Mouse (Mus musculus): ENCODE measurements around the gene Zfp282.
"Not testable (repeated sequence)": the region's sequence is repeated elsewhere in the genome, so short reads cannot be mapped to it uniquely, and the experiment has no call there.

The Zfp282 gene

DNA sequence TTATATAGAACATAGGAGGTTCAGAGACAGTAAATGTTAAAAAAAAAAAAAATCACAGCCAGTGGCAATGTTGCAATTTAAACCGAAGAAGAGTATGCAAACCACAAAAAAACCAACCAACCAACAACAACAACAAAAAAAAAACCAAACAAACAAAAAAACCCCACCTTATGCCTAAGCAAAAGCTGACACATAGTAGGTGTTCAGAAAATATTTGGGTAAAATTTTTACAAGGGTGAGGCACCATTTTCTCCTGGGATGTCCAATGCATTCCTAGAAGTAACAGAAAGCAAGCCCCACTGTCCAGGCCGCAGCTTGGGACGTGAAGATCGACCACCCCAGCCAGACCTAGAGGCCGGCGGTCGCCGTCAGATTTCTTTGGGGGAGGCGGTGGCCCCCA is at the start of gene Zfp282:
Zfp282 (plus strand) TSS at position 147 of the 400 bp plus-strand sequence.
- DNase-seq = no peak

DNA sequence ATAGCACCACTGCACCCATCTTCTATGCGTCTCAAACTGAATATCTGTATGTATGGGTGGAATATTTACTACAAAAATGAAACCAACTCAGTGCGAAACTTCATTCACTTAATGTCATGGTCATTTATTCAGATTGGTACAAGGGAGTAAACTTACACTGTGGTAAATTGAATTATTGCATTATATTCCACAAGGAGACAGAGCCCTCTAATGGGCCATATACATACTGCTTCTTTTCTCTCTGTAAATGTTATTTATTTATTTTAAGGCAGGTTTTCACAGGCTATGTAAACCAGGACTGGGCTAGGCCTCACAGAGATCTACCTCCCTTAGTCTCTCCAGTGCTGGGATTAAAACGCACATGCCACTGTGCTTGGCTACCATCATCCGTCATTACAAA is 49.5 kb upstream of the Zfp282 start:
- DNase-seq = no peak

DNA sequence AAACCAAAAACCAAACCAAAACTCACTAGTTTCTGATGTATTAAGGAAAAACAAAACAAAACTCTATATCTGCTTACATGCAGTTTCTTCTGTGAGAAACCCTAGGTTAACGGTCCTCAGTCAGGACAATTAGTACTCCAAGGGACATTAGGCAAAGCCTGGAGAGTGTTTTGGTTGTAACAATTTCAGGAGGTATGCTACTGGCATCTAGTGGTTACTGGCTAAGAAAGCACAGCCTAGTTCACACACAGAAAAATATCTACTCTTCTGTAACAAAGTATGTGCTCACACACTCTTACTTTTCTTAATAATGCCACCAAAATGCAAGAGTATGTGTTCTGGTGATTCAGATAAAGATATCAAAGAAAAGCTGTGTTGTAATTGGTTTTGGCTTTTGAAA is 48.1 kb upstream of the Zfp282 start:
- DNase-seq = no peak

DNA sequence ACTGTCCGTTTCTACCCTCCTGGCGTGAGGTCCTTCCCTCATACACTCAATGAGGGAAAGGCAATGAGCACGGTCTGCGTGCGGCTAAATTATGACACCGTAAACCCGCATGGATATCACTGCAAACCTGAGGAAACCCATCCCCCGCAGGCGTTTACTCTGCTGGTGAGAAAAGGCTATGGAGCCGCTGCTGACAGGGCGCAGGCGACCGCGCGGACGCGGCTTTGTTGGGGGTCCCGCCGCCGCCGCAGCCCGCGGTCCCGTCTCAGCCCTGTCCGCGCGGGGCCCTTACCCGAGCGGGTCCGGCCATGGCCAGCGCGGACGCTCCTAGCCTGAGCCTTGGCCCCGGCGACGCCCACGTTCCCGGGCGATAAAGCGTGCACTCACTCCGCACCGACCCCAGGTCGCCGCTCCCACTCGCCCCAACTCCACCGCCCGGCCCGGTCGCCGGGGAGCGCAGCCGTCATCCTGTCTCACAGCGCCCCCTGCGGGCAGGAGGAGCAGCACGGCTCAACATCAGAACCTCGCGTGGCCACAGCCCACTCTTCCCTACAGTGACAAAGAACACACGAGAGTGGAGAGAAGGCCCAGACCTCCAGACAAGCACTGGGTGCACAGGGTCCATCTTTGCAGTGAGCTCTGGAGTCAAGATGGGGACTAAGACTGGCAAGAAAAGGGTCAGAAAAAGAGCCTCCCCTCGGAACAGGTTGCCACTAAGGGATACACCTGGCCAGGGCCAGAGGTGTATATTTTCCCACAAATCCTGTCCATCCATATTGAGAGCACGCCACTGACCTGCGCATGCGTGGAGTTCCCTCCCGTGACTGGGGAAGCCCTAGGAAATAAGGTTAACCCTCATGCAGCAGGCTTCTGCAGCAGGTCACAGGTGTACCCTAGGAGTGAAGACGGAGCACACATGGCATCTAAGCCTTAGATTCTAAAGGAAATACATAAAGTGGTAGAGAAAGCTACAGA is 46.6 kb upstream of the Zfp282 start, which contains the start of gene Zfp786:
Zfp786 (minus strand) TSS at position 764 of the 975 bp plus-strand sequence.
- peak; percentile 97 to 98 for DNase-seq

DNA sequence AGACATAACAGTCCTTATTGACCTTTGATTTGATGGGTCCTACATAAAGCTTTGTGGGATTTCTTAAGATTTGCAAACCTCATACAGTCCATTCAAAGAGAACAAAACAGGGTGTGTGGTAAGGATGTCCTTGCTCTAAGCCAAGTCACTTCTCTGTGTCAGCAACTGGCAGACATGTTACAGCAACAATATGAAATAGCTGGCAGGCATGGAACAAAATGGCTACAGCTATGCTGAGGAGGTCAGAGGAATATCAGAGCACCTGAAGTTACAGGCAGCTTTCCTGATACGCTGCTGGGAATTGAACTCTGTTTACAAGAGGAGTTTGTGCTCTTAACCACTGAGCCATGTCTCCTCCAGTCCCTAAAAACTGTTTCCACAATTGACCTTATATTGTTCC is 44.8 kb upstream of the Zfp282 start:
- DNase-seq = no peak

DNA sequence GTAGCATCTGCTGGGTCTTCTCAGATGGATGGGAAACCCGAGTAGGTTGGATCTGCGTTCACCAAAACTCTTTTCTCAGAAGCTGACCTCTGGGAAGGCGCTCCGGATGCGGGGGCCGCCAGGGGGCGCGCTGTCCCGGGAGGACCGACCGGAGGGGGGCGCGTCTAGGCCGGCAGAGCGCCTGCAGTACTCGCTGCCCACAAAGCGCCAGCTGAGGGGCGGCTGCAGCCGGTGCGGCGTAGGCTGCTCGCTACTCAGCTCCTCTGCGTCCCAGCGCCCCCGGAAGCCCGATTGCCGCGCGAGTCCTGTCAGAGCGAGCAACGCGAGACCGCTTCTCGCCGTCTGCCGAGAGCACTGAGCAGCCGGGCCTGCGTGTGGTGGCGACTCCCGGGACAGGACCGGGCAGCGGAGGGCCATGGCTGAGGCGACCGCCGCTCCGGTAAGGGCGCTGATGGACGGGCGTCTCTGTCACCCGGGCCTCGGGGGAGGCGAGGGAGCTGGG is 41.5 kb upstream of the Zfp282 start, which contains the start of gene Zfp398:
Zfp398 (plus strand) TSS at position 180 of the 502 bp plus-strand sequence.
- DNase-seq = peak; percentile 96 to 99

DNA sequence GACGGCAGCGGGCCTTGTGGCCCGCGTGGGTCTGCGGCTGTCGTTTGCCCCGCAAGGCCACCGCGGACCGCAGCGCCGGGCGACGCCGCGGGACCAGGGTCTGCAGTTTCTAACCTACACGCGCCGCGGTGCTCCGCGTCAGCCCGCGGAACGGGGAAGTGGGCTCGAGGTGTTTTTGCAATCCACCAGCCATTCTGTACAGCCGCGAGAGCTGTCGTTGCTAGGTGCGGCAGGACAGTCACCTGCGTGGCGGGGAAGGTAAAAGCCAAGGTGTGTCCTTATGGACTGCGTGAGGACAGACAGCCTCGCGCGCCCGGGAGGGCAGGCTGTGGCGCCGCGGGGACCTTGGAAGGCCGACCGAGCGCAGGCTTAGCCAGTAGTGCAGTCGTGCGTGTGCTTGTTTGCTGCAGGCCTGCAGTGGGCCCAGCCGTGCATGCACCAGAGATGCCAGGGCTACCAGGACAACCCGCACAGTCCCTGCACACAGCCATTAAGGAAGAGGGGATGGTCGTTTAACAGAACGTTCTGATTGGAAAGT is 41.0 kb upstream of the Zfp282 start:
- DNase-seq = peak; percentile 65 to 69

DNA sequence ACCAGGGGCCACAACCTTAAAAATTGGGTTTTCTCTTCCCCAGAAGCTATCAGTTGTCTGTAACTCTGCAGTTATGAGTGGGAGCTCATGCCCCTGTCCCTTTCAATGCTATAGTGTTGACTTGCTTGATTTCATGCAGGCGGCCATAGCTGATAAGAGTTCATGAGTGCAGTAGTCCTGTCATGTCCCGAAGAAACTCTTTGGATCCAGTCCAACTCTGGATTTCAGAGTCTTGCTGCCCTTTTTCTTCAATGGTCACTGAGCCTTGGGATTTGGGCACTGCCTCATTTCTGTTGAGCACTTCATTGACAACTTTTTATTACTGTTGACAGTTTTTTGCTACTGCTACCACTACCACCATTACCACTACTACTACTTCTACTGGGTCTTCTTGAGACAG is 39.4 kb upstream of the Zfp282 start:
- DNase-seq = no peak

DNA sequence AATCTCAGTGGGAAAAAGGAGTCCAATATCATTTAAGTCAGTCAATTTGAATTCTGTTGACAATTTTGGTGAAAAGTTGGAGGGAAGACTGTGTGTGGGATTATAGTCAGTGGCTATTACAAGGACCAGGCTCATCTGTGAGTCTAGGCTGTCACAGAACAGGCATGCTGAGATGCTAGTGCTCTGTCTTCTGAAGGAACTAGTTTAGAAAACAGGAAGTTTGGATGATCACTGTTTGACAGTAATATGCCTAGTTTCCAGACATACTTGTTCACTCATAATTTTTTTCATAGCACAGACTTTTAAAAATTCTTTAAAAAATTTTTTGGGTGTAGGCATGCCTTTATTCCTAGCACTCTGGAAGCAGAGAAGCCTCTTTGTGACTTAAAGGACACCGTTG is 35.9 kb upstream of the Zfp282 start:
- no peak for DNase-seq

DNA sequence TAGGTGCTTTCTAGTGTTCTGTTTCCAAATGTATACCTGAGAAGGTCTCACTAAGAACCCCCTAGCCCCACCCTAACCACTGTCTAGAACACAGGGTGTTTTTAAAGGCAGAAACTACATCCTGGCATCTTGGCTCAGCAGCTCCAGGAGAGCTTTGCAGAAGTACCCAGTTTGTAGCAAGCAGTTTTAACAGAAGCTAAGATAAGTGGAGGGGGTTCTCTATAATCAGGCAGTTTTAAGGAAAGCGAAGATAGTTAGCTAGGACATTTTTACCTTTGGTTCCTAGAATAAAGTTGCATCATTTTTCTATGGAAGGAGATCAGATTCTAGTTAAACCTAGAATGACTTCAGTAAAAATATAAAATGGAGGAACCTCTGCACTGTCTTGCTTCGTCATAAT is 35.2 kb upstream of the Zfp282 start:
- DNase-seq = no peak

DNA sequence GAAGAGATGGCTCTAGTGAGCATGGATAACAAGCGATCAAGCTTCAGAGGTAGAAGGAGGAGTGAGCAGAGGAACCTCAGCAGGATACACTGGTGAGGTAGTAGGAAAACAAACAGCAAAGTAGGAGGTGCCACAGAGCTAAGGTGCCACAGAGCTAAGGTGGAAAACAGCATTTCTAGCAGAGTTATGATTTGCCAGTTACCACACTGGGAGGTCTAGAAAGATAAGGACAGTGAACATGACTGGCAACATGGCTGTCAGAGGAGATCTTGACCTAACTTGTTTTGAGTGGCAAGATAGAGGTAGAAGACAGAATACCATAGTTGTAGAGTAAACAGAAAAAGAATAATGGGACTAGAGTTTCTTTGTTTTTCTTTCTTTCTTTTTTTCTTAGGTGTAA is 34.7 kb upstream of the Zfp282 start:
- no peak for DNase-seq

DNA sequence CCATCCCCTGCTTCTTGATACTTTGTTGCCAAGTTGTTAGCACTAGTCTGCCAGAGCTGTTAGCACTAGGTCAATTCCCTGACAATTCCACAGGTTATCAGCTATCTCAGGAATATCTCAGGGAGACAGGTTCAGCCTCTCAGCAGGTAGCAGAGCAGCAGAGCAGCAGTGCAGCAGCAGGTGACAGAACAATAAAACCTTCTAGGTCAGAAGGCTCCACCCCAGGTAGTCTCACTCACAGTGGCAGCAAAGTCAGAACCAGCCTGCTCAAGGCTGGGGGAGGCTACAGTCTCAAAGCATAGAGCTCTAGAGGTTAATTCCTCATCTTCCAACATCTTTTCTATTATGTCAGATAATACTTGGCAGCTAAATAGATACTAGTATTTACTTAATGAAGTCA is 31.2 kb upstream of the Zfp282 start:
- DNase-seq = no peak

DNA sequence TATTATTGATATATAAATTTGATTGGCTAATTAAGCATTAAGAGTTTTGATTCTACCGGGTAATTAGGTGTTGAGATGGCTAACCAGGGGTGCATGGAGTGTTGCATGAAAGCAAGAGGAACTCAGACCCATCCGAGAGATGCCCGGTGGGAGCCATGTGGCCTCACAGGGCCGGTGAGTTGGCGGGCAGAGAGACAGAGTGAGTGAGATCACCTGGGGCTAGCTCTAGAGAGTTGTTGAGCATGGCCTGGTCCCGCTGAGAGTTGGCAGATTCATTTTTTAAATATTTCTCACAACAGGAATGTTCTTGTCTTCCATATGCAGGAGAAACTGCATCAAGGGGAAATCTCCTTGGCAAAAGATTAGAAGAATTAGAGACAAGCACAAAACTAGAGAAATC is 19.8 kb upstream of the Zfp282 start:
- peak; percentile 29 to 30 for DNase-seq

DNA sequence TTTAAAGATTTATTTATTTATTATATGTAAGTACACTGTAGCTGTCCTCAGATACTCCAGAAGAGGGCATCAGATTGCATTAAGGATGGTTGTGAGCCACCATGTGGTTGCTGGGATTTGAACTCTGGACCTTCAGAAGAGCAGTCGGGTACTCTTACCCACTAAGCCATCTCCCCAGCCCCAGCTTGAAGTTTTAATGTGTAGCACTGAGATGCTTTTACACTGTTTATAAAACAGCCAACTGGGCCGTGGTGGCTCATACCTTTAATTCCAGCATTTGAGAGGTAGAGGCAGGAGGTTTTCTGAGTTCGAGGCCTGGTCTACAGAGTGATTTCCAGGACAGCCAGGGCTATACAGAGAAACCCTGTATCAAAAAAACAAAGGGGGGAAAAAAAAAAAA is 19.3 kb upstream of the Zfp282 start:
- not testable (repeated sequence) for DNase-seq

DNA sequence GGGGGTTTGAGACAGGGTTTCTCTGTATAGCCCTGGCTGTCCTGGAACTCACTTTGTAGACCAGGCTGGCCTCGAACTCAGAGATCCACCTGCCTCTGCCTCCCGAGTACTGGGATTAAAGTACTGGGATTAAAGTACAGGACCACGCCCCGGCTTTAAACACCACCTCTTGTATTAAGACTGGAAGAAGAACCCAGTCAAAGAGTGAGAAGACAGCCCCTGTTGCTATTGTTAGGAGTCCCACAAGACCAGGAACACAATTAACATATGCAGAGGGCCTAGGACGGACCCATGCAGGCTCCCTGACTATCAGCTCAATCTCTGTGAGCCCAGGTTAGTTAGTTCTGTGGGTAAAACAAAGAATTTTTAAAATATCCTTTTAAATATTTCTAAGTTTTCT is 4.7 kb upstream of the Zfp282 start:
- no peak for DNase-seq

DNA sequence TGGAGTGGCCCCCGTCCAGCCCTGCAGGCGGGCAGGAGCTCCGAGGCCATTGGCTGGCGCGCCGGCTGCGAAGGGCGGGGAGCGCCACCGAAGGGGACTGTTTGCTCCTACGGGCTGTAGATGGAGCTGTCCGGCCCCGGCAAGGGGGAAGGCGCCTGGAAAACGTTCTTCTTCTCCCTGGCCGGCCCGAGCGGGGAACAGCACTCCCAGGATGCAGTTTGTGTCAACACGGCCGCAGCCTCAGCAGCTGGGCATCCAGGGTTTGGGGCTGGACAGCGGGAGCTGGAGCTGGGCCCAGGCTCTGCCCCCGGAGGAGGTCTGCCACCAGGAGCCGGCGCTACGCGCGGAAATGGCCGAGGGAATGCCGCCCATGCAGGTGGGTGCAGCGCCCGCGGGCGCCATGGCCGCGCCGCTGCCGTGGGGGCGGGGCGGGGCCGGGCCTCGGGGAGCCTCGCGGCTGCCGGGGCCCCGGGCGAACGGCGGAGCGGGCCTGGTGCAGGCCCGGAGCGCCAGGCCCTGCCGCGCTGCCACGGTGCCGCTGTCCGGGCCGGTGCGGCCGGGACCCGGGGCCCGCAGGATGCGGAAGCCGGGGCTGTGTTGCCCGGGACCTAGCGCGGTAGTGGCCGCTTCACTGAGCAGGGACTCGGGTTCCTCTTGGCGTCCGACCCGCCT is 593 bp downstream of the Zfp282 start:
- peak; percentile 90 to 93 for DNase-seq

DNA sequence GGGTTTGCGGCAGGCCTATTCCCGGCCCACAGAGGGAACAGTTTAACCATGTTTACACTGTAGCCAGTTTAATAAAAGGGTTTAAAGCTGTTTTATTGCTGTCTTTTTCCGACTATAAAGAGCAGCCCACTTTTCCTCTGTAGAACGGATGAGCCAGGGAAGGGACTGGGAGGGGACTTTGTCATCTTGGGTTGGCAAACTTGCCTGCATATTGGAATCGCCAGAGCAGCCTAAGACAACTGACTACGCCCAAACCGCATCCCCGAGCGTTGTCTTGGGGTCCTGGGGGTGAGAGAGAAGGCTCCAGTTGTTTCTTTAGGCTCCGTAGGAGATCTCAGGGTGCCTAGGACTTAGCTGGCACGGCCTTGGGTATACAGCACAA is 1.1 kb downstream of the Zfp282 start:
- DNase-seq = no peak

DNA sequence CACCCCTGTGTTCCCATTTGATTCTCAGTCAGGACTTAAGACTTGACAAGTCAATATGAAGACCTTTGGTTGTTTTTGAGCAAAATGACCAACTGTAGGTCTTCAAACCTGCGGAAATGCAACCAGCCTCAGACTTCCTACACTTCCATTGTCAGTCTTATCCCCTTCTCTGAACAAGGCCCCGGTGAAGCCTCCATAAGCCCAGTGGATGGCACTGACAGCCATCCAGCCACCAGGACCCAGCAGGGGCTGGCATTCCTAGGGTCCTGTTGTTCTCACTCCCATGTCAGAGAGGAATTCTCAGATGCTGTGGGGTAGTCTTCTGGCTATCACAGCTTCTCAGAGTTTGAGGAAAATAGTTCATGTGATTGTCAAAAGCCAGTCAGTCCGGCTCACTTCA is 1.6 kb downstream of the Zfp282 start:
- no peak for DNase-seq

DNA sequence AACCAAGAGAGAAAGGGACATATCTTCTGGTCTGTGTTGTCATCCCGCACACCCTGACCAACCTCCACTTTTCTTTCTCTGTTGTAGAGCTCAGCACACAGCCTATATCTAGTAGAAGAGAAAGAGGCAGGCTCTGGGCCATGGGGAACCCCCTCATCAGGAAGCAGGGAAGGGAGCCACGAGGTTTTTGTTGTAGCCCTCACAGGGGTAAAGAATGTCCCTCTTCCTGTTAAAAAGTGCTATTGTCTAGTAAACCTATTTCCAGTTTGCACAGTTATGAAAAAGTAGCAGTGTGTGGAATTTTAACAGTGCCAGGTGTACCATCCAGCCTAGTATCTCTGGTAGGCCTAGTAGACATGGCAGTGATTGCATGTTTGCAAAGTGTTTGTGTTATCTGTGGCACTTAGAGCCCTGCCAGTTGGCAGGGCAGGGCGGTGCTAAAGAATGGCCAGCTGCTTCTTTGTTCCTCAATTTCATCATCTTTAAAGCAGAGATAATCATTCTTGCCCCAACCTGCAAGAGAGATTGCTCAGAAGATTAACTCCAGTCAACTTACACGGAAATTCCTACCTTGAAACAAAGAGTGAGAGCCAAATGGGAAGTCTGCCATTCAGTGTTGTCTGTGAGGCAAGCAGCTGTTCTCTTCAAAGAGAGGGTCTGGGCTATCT is 2.2 kb downstream of the Zfp282 start:
- no peak for DNase-seq

DNA sequence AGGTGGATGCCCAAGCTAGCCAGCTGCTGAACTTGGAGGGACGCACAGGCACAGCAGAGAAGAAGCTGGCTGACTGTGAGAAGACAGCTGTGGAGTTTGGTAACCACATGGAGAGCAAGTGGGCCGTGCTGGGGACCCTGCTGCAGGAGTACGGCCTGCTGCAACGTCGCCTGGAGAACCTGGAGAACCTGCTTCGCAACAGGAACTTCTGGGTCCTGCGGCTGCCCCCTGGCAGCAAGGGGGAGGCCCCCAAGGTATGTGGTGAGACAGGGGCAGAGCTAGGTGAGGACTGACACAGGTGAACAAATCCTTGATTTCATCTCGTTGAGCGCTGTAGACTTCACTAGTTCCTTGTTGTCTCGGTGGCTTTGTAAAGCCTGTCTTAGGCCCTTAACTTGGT is 3.2 kb downstream of the Zfp282 start:
- DNase-seq = no peak

DNA sequence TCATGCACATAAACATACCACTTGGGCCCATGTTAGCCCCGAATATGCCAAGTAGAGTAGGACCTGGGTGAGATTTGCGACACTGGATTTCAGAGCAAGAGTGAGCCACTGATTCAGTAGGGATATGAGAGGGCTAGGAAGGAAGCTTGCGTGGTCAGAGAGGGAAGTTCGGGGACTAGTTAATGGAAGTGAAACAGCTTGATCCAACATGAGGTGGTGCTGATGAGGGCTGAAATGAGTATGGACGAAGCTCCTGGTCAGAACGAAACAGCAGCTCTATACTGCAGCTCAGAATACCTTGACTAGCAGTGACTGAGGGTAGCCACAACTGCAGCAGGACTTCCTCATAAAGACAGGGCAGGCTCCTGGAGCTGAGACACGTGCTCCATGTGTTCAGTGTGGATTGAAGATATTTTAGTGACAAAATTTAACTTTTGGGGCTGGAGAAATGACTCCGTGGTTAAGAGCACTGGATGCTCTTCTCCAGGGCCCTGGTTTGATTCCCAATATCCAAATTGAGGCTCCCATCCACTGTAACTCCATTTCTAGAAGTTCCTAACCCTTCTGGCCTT is 11.9 kb downstream of the Zfp282 start:
- no peak for DNase-seq

DNA sequence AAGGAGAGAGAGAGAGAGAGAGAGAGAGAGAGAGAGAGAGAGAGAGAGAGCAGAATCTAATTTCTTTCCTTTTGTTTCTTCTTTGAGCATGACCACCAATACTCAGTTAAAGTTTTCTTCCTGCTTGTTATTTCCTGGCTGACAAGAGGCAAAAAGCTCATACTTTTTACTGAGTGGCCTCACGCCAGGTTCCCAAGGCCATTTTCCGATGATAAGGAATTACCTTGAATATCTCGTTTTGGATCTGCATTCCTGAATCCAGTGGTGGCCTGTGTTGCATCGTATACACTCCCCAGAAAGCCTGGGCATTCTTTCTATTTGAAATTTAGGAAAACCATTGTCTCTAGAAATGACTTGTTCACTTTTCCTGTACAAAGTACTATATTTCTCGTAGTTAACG is 22.4 kb downstream of the Zfp282 start:
- no peak for DNase-seq

DNA sequence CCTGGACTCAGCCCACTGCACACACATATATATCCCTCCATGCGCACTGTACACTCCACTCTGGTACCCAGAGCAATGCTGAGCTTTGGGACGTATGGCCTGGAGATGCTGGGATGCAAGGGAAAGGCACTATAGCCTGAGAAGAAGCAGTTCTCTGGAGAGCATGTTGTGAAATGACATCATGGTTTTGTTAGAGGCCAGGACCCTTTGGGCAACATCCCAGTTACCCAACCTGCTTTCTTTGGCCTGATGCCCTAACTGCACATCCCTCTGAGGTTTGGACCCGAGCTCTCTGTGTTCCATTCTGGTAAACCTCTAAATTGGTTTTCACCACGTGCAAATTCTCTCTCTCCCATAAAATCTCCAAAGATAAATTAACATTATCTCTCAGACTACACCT is 26.6 kb downstream of the Zfp282 start:
- DNase-seq = peak; percentile 71 to 77

Data from cerebellum, postnatal 36 days (tissue).